Mouse (Mus musculus): ENCODE data around the gene Sept5. TPM values are rescaled to one million over a fixed set of nuclear protein-coding genes. Genes with fewer than 3 reads are reported as not detected.

Gene Sept5
- polyA plus RNA-seq, 1 experiment from 2014 or later = 21.5 TPM

GRCm38 (mm10) chr16:18644485-18644884, 14.7 kb upstream of the Sept5 start:
- Histone ChIP-seq H3K9me3 (peaks cover 4% of the 10 kb centered on the region; the same call in 1 of the 2 replicates), H3K4me3 (no peak overlapping the region), H3K27me3 (ENCODE audit: poor library complexity, severe bottlenecking) (no peaks in the 10 kb centered on the region), H3K4me1 (peaks cover 6% of the 10 kb centered on the region; the same call in 1 of the 2 replicates), H3K36me3 (replicated peaks) (no peaks in the 10 kb centered on the region), H3K27ac (no peak overlapping the region)
- DNase-seq (ENCODE audit: extremely low spot score, low spot score) = no peak
- WGBS = 83% methylated on average over 4 of the region's 4 CpGs

GRCm38 (mm10) chr16:18643406-18643998, 13.7 kb upstream of the Sept5 start:
- Histone ChIP-seq H3K4me3 (no peak overlapping the region), H3K27me3 (ENCODE audit: poor library complexity, severe bottlenecking) (no peaks in the 10 kb centered on the region), H3K4me1 (peaks cover 6% of the 10 kb centered on the region; the same call in 1 of the 2 replicates), H3K36me3 (replicated peaks) (no peaks in the 10 kb centered on the region), H3K27ac (no peak overlapping the region), H3K9me3 (peaks cover 4% of the 10 kb centered on the region; the same call in 1 of the 2 replicates)
- WGBS = 78% methylated on average over 11 of the region's 11 CpGs
- DNase-seq (ENCODE audit: extremely low spot score, low spot score) = no peak

- Histone ChIP-seq H3K27ac (no peak overlapping the region), H3K36me3 (replicated peaks) (no peaks in the 10 kb centered on the region), H3K4me3 (no peak overlapping the region), H3K27me3 (ENCODE audit: poor library complexity, severe bottlenecking) (no peaks in the 10 kb centered on the region), H3K9me3 (no peaks in the 10 kb centered on the region), H3K4me1 (peaks cover 6% of the 10 kb centered on the region; the same call in 1 of the 2 replicates)
- WGBS = 82% methylated on average over 4 of the region's 4 CpGs
- DNase-seq (ENCODE audit: extremely low spot score, low spot score) = no peak
Measured at GRCm38 (mm10) chr16:18642897-18643296, 13.1 kb upstream of the Sept5 start.

- 68% methylated on average over 7 of the region's 7 CpGs for WGBS
- H3K27me3 ChIP-seq (ENCODE audit: poor library complexity, severe bottlenecking) = no peaks in the 10 kb centered on the region
- H3K4me3 ChIP-seq = no peak overlapping the region
- no peak for DNase-seq (ENCODE audit: extremely low spot score, low spot score)
- H3K4me1 ChIP-seq = peaks cover 6% of the 10 kb centered on the region; the same call in 1 of the 2 replicates
- H3K9me3 ChIP-seq = no peaks in the 10 kb centered on the region
- H3K36me3 ChIP-seq (replicated peaks) = no peaks in the 10 kb centered on the region
- H3K27ac ChIP-seq = no peak overlapping the region
Measured at GRCm38 (mm10) chr16:18642291-18642690, 12.5 kb upstream of the Sept5 start.

GRCm38 (mm10) chr16:18639382-18639929, 9.7 kb upstream of the Sept5 start:
- no peaks in the 10 kb centered on the region; the same call in 1 of the 2 replicates for H3K9me3 ChIP-seq
- no peak overlapping the region for H3K27ac ChIP-seq
- no peaks in the 10 kb centered on the region for H3K27me3 ChIP-seq (ENCODE audit: poor library complexity, severe bottlenecking)
- no peaks in the 10 kb centered on the region for H3K36me3 ChIP-seq (replicated peaks)
- H3K4me1 ChIP-seq = no peaks in the 10 kb centered on the region
- no peak overlapping the region for H3K4me3 ChIP-seq
- WGBS = 88% methylated on average over 1 of the region's 1 CpGs
- no peak for DNase-seq (ENCODE audit: extremely low spot score, low spot score)

GRCm38 (mm10) chr16:18638396-18638795, 8.6 kb upstream of the Sept5 start:
- H3K4me1 ChIP-seq = no peaks in the 10 kb centered on the region
- H3K27ac ChIP-seq = no peak overlapping the region
- no peaks in the 10 kb centered on the region for H3K27me3 ChIP-seq (ENCODE audit: poor library complexity, severe bottlenecking)
- 67% methylated on average over 2 of the region's 2 CpGs for WGBS
- DNase-seq (ENCODE audit: extremely low spot score, low spot score) = no peak
- no peak overlapping the region for H3K4me3 ChIP-seq
- no peaks in the 10 kb centered on the region; the same call in 1 of the 2 replicates for H3K9me3 ChIP-seq
- H3K36me3 ChIP-seq (replicated peaks) = no peaks in the 10 kb centered on the region

GRCm38 (mm10) chr16:18636804-18637203, 7.0 kb upstream of the Sept5 start:
- Histone ChIP-seq H3K27ac (no peak overlapping the region), H3K4me1 (peaks cover 7% of the 10 kb centered on the region; the same call in 1 of the 2 replicates), H3K9me3 (no peaks in the 10 kb centered on the region; the same call in 1 of the 2 replicates), H3K36me3 (replicated peaks) (no peaks in the 10 kb centered on the region), H3K27me3 (ENCODE audit: poor library complexity, severe bottlenecking) (peaks cover 10% of the 10 kb centered on the region), H3K4me3 (no peak overlapping the region)
- 67% methylated on average over 3 of the region's 3 CpGs for WGBS
- no peak for DNase-seq (ENCODE audit: extremely low spot score, low spot score)

GRCm38 (mm10) chr16:18636401-18636800, 6.6 kb upstream of the Sept5 start:
- DNase-seq (ENCODE audit: extremely low spot score, low spot score) = no peak
- WGBS = 87% methylated on average over 5 of the region's 5 CpGs
- Histone ChIP-seq H3K36me3 (replicated peaks) (no peaks in the 10 kb centered on the region), H3K27me3 (ENCODE audit: poor library complexity, severe bottlenecking) (peaks cover 14% of the 10 kb centered on the region), H3K27ac (no peak overlapping the region), H3K4me1 (peaks cover 7% of the 10 kb centered on the region; the same call in 1 of the 2 replicates), H3K9me3 (no peaks in the 10 kb centered on the region; the same call in 1 of the 2 replicates), H3K4me3 (no peak overlapping the region)

GRCm38 (mm10) chr16:18633333-18633732, 3.6 kb upstream of the Sept5 start:
- Histone ChIP-seq H3K27ac (no peak overlapping the region), H3K9me3 (no peaks in the 10 kb centered on the region; the same call in 1 of the 2 replicates), H3K36me3 (replicated peaks) (no peaks in the 10 kb centered on the region), H3K4me1 (peaks cover 25% of the 10 kb centered on the region), H3K27me3 (ENCODE audit: poor library complexity, severe bottlenecking) (peaks cover 40% of the 10 kb centered on the region), H3K4me3 (no peak overlapping the region)
- 48% methylated on average over 1 of the region's 1 CpGs for WGBS
- DNase-seq (ENCODE audit: extremely low spot score, low spot score) = no peak

GRCm38 (mm10) chr16:18632816-18633215, 3.1 kb upstream of the Sept5 start:
- H3K27ac ChIP-seq = no peak overlapping the region
- no peak for DNase-seq (ENCODE audit: extremely low spot score, low spot score)
- peaks cover 45% of the 10 kb centered on the region for H3K27me3 ChIP-seq (ENCODE audit: poor library complexity, severe bottlenecking)
- H3K9me3 ChIP-seq = no peaks in the 10 kb centered on the region; the same call in 1 of the 2 replicates
- WGBS = 71% methylated on average over 2 of the region's 2 CpGs
- no peaks in the 10 kb centered on the region for H3K36me3 ChIP-seq (replicated peaks)
- H3K4me1 ChIP-seq = peaks cover 30% of the 10 kb centered on the region
- H3K4me3 ChIP-seq = no peak overlapping the region

- H3K4me3 ChIP-seq = no peak overlapping the region
- H3K4me1 ChIP-seq = peaks cover 36% of the 10 kb centered on the region
- no peaks in the 10 kb centered on the region for H3K36me3 ChIP-seq (replicated peaks)
- H3K9me3 ChIP-seq = no peaks in the 10 kb centered on the region; the same call in 1 of the 2 replicates
- peaks cover 52% of the 10 kb centered on the region for H3K27me3 ChIP-seq (ENCODE audit: poor library complexity, severe bottlenecking)
- 67% methylated on average over 3 of the region's 3 CpGs for WGBS
- no peak for DNase-seq (ENCODE audit: extremely low spot score, low spot score)
- no peak overlapping the region for H3K27ac ChIP-seq
Measured at GRCm38 (mm10) chr16:18632059-18632458, 2.3 kb upstream of the Sept5 start.

GRCm38 (mm10) chr16:18631141-18631540, 1.4 kb upstream of the Sept5 start:
- peaks cover 61% of the 10 kb centered on the region for H3K27me3 ChIP-seq (ENCODE audit: poor library complexity, severe bottlenecking)
- H3K9me3 ChIP-seq = no peaks in the 10 kb centered on the region; the same call in 1 of the 2 replicates
- H3K4me1 ChIP-seq = peaks cover 45% of the 10 kb centered on the region
- DNase-seq (ENCODE audit: extremely low spot score, low spot score) = no peak
- H3K36me3 ChIP-seq (replicated peaks) = no peaks in the 10 kb centered on the region
- WGBS = 68% methylated on average over 7 of the region's 7 CpGs
- no peak overlapping the region for H3K27ac ChIP-seq
- H3K4me3 ChIP-seq = no peak overlapping the region

GRCm38 (mm10) chr16:18630291-18630690, 537 bp upstream of the Sept5 start:
- peaks cover 53% of the 10 kb centered on the region for H3K4me1 ChIP-seq
- H3K9me3 ChIP-seq = no peaks in the 10 kb centered on the region; the same call in 1 of the 2 replicates
- WGBS = 56% methylated on average over 5 of the region's 5 CpGs
- peak overlapping the region; percentile 90 for H3K27ac ChIP-seq
- peak overlapping the region; percentile 89 for H3K4me3 ChIP-seq
- DNase-seq (ENCODE audit: extremely low spot score, low spot score) = no peak
- peaks cover 70% of the 10 kb centered on the region for H3K27me3 ChIP-seq (ENCODE audit: poor library complexity, severe bottlenecking)
- H3K36me3 ChIP-seq (replicated peaks) = no peaks in the 10 kb centered on the region
